Mouse (Mus musculus) heart, adult 2 months (tissue): ENCODE measurements around the gene Per3.

ENCODE experiments used
- CTCF ChIP-seq: fragments of 200-600 bp; IDR thresholded peaks from 2 replicates; pipeline ENCODE4 v1.8.1; 2022; ENCODE audit warnings: antibody characterized with exemption, mild to moderate bottlenecking, moderate library complexity
- POLR2A ChIP-seq: fragments of 200-500 bp; IDR thresholded peaks from 2 replicates; pipeline ENCODE4 v1.6.1; 2011; ENCODE audit warnings: mild to moderate bottlenecking, low read depth, low read length, control low read depth; ENCODE audit not compliant: insufficient read depth

GRCm38 (mm10) chr4:150975145-150975544, 69.3 kb downstream of the Per3 start:
- TF ChIP-seq CTCF = no peak
- no peak for TF ChIP-seq POLR2A
